Mouse (Mus musculus): ENCODE data around the gene Galm. TPM values are rescaled to one million over a fixed set of nuclear protein-coding genes. Genes with fewer than 3 reads are reported as not detected.

Gene Galm
- total and polyA plus RNA-seq, 3 experiments: 0.15 TPM; not detected in 2

GRCm38 (mm10) chr17:80096720-80097114 is 30.6 kb upstream of the Galm start:
- Histone ChIP-seq H3K79me2 (ENCODE audit: control insufficient read depth, insufficient read depth, low read length, poor library complexity) (no peaks in the 10 kb centered on the region), H3K27me3 (ENCODE audit: control insufficient read depth in 1 of 2, insufficient read depth in 2 of 2, low read length in 2 of 2) (no peaks in the 10 kb centered on the region; a peak in 2 of 4 replicates), H3K27ac (ENCODE audit: control insufficient read depth, low read depth, low read length) (no peak overlapping the region), H3K9me3 (replicated peaks; ENCODE audit: insufficient read depth, low read length) (no peaks in the 10 kb centered on the region), H3K4me1 (ENCODE audit: control insufficient read depth in 1 of 2, insufficient read depth in 2 of 2, low read length in 2 of 2) (no peaks in the 10 kb centered on the region), H3K36me3 (ENCODE audit: control insufficient read depth in 1 of 2, insufficient read depth in 2 of 2, low read length in 2 of 2) (no peaks in the 10 kb centered on the region), H3K9ac (ENCODE audit: control insufficient read depth, low read depth, low read length, poor library complexity, severe bottlenecking) (no peak overlapping the region), H3K4me3 (ENCODE audit: control insufficient read depth in 1 of 2, insufficient read depth in 1 of 2, low read depth in 2 of 2, low read length in 2 of 2) (no peak overlapping the region)
- no peak for DNase-seq (ENCODE audit: low read depth, low spot score)
- TF ChIP-seq JUND (IDR thresholded peaks at IDR 0.05; ENCODE audit: low read depth, low read length) (no peak), TBP (IDR thresholded peaks at IDR 0.05; ENCODE audit: low read depth, low read length) (no peak), CHD1 (IDR thresholded peaks at IDR 0.05; ENCODE audit: low read depth, low read length) (no peak), TAL1 (IDR thresholded peaks at IDR 0.05; ENCODE audit: low read length) (no peak), GABPA (IDR thresholded peaks at IDR 0.05; ENCODE audit: low read depth, low read length) (no peak), RCOR1 (IDR thresholded peaks at IDR 0.05; ENCODE audit: low read depth, low read length) (no peak), MXI1 (IDR thresholded peaks at IDR 0.05; ENCODE audit: low read depth, low read length) (no peak), SIN3A (IDR thresholded peaks at IDR 0.05; ENCODE audit: low read length) (no peak), POLR2AphosphoS5 (IDR thresholded peaks at IDR 0.05; ENCODE audit: borderline replicate concordance, low read depth, low read length) (no peak), CHD2 (IDR thresholded peaks at IDR 0.05; ENCODE audit: low read length) (no peak), HCFC1 (IDR thresholded peaks at IDR 0.05; ENCODE audit: low read depth, low read length) (no peak), ZMIZ1 (IDR thresholded peaks at IDR 0.05; ENCODE audit: low read depth, low read length) (no peak), E2F4 (IDR thresholded peaks at IDR 0.05; ENCODE audit: borderline replicate concordance, low read depth, low read length) (no peak), ZC3H11A (IDR thresholded peaks at IDR 0.05; ENCODE audit: low read depth, low read length) (no peak), UBTF (IDR thresholded peaks at IDR 0.05; ENCODE audit: borderline replicate concordance, insufficient read depth, low read depth, low read length) (no peak), MYB (IDR thresholded peaks at IDR 0.05; ENCODE audit: low read depth, low read length) (no peak)

- Histone ChIP-seq H3K27ac (ENCODE audit: control insufficient read depth, low read depth, low read length) (no peak overlapping the region), H3K4me3 (ENCODE audit: control insufficient read depth in 1 of 2, insufficient read depth in 1 of 2, low read depth in 2 of 2, low read length in 2 of 2) (no peak overlapping the region), H3K9me3 (replicated peaks; ENCODE audit: insufficient read depth, low read length) (no peaks in the 10 kb centered on the region), H3K9ac (ENCODE audit: control insufficient read depth, low read depth, low read length, poor library complexity, severe bottlenecking) (no peak overlapping the region), H3K36me3 (ENCODE audit: control insufficient read depth in 1 of 2, insufficient read depth in 2 of 2, low read length in 2 of 2) (no peaks in the 10 kb centered on the region), H3K27me3 (ENCODE audit: control insufficient read depth in 1 of 2, insufficient read depth in 2 of 2, low read length in 2 of 2) (no peaks in the 10 kb centered on the region; a peak in 2 of 4 replicates), H3K79me2 (ENCODE audit: control insufficient read depth, insufficient read depth, low read length, poor library complexity) (no peaks in the 10 kb centered on the region), H3K4me1 (ENCODE audit: control insufficient read depth in 1 of 2, insufficient read depth in 2 of 2, low read length in 2 of 2) (no peaks in the 10 kb centered on the region)
- TF ChIP-seq MYB (IDR thresholded peaks at IDR 0.05; ENCODE audit: low read depth, low read length) (no peak), RAD21 (IDR thresholded peaks at IDR 0.05; ENCODE audit: low read depth, low read length) (no peak), BHLHE40 (IDR thresholded peaks at IDR 0.05; ENCODE audit: borderline replicate concordance, low read depth, low read length) (no peak), USF1 (IDR thresholded peaks at IDR 0.05; ENCODE audit: low read depth, low read length) (no peak), ETS1 (IDR thresholded peaks at IDR 0.05; ENCODE audit: low read depth, low read length) (no peak)
- DNase-seq (ENCODE audit: low read depth, low spot score): no peak
Measured at GRCm38 (mm10) chr17:80097221-80097620, 30.1 kb upstream of the Galm start.

All from MEL (cell line).